Mouse (Mus musculus) hematopoietic stem cell, adult 5-6 weeks (primary cell): Measurements from ENCODE around the gene Usp18. TPM values are rescaled to one million over a fixed set of nuclear protein-coding genes. Genes with fewer than 3 reads are reported as not detected.
A peak's percentile ranks its signal among the peaks of the same experiment; 100 is the strongest.

ENCODE experiments used
- ATAC-seq, 2 experiments: fragments of 125-278 bp in 1 of 2; replicated peaks in 1 of 2; 2 replicates each; pipeline ENCODE4 v1.8.0; 2016 to 2017; ENCODE audit warnings: inconsistent platforms in 2 of 2, mild to moderate bottlenecking in 2 of 2, moderate number of reproducible peaks in 2 of 2, low read depth in 1 of 2, moderate TSS enrichment in 1 of 2; ENCODE audit not compliant: low FRiP score in 2 of 2, poor library complexity in 2 of 2, severe bottlenecking in 2 of 2, insufficient read depth in 1 of 2, low TSS enrichment in 1 of 2
- total RNA-seq: library from RNA; stranded (forward); fragments of 172-1452, 232-1000 nt; gene quantifications from 2 replicates; pipeline ENCODE4 v1.2.3, GENCODE M21; 2017

The Usp18 gene
- total RNA-seq, 1 experiment from 2014 or later: 11.8 TPM

- ATAC-seq: no peak
Measured at GRCm38 (mm10) chr6:121220181-121220580, 25.5 kb upstream of the Usp18 start.

- no peak for ATAC-seq
Measured at GRCm38 (mm10) chr6:121221876-121222597, 23.7 kb upstream of the Usp18 start.

- no peak for ATAC-seq
Measured at GRCm38 (mm10) chr6:121223001-121223400, 22.7 kb upstream of the Usp18 start.

- ATAC-seq: no peak
Measured at GRCm38 (mm10) chr6:121224067-121224466, 21.6 kb upstream of the Usp18 start.

GRCm38 (mm10) chr6:121224993-121225392 lies 20.7 kb upstream of the Usp18 start:
- ATAC-seq: no peak

GRCm38 (mm10) chr6:121226043-121226442 lies 19.7 kb upstream of the Usp18 start:
- ATAC-seq: peak; percentile 49 to 57

- peak; percentile 67 to 69 for ATAC-seq
Measured at GRCm38 (mm10) chr6:121226744-121227143, 19.0 kb upstream of the Usp18 start.

- ATAC-seq: no peak
Measured at GRCm38 (mm10) chr6:121228421-121228820, 17.3 kb upstream of the Usp18 start.

- ATAC-seq: no peak
Measured at GRCm38 (mm10) chr6:121232652-121233051, 13.1 kb upstream of the Usp18 start.

- ATAC-seq: no peak
Measured at GRCm38 (mm10) chr6:121236386-121236785, 9.3 kb upstream of the Usp18 start.

GRCm38 (mm10) chr6:121238209-121238608 lies 7.5 kb upstream of the Usp18 start:
- ATAC-seq: no peak

GRCm38 (mm10) chr6:121241780-121242179 lies 3.9 kb upstream of the Usp18 start:
- ATAC-seq: no peak

GRCm38 (mm10) chr6:121243161-121243560 lies 2.5 kb upstream of the Usp18 start:
- no peak for ATAC-seq

- ATAC-seq: no peak
Measured at GRCm38 (mm10) chr6:121246037-121246361, 293 bp downstream of the Usp18 start.

GRCm38 (mm10) chr6:121250406-121250805 lies 4.7 kb downstream of the Usp18 start:
- ATAC-seq: no peak

- ATAC-seq: peak; percentile 35 to 44
Measured at GRCm38 (mm10) chr6:121251256-121251655, 5.5 kb downstream of the Usp18 start.

GRCm38 (mm10) chr6:121260548-121260947 lies 14.8 kb downstream of the Usp18 start:
- peak; percentile 62 to 74; a peak in 2 of 4 replicates for ATAC-seq

- 0 out of 4 replicates have a peak, but pooled peaks of 1 of the 2 experiments have one; percentile 30 for ATAC-seq
Measured at GRCm38 (mm10) chr6:121261233-121261632, 15.5 kb downstream of the Usp18 start.

- ATAC-seq: no peak
Measured at GRCm38 (mm10) chr6:121262004-121262403, 16.3 kb downstream of the Usp18 start.
